Mouse (Mus musculus): Measurements from ENCODE around the gene Tmem132d. TPM values are rescaled to one million over a fixed set of nuclear protein-coding genes. Genes with fewer than 3 reads are reported as not detected.

Gene Tmem132d
- polyA plus RNA-seq, 1 experiment from 2014 or later, result 1.7 TPM

DNA sequence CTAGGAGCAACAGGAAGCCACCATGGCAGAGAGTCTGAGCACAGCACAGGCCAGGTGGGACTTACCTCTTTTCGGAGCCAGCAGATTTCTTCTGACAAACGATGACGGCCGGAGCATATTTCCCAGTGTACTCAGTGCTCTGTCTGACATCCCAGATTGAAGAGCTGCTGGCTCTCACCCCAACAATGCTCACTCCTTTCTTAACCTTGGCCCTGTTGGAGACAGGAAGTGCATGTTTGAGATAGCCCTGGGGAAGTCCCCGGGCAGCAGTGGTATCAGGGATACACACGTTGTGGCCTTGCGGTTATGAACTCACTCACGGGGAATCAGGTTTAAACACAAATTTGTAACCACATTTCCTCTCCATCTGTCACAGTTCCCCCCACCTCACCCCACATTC, 296.1 kb downstream of the Tmem132d start:
- no peak overlapping the region for H3K4me3 ChIP-seq
- H3K36me3 ChIP-seq, result no peaks in the 10 kb centered on the region
- no peaks in the 10 kb centered on the region for H3K9me3 ChIP-seq
- whole genome bisulfite sequencing, result 79% methylated on average over 8 of the region's 8 CpGs
- H3K4me1 ChIP-seq (replicated peaks), result no peaks in the 10 kb centered on the region
- H3K4me2 ChIP-seq, result no peak overlapping the region
- ATAC-seq (ENCODE audit: low read depth), result no peak
- no peak overlapping the region for H3K27ac ChIP-seq (replicated peaks)
- no peak overlapping the region for H3K9ac ChIP-seq
- no peaks in the 10 kb centered on the region for H3K27me3 ChIP-seq

DNA sequence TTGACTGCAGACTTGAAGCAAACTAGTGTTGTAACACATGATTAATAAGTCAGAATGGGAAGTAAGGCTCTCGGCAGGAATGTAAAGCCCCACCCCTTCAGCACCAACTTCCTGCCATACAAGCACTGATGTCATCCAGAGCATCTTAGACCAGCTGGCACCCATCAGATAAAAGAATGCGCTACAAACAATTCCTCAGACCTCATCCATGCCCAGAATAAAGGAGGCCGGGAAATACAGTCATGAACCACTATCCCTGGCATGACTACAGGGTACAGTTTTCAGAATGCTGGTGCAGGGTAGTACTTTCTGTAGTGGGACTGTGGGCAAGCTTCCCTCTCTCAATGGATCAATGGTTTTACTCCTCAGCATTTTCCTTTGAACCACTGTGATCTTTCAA, 310.2 kb downstream of the Tmem132d start:
- Histone ChIP-seq H3K9me3 (no peaks in the 10 kb centered on the region), H3K36me3 (no peaks in the 10 kb centered on the region), H3K4me1 (replicated peaks) (no peaks in the 10 kb centered on the region), H3K9ac (no peak overlapping the region), H3K4me2 (no peak overlapping the region), H3K27me3 (no peaks in the 10 kb centered on the region), H3K4me3 (no peak overlapping the region), H3K27ac (replicated peaks) (no peak overlapping the region)
- no peak for ATAC-seq (ENCODE audit: low read depth)
- 80% methylated on average over 3 of the region's 3 CpGs for WGBS

DNA sequence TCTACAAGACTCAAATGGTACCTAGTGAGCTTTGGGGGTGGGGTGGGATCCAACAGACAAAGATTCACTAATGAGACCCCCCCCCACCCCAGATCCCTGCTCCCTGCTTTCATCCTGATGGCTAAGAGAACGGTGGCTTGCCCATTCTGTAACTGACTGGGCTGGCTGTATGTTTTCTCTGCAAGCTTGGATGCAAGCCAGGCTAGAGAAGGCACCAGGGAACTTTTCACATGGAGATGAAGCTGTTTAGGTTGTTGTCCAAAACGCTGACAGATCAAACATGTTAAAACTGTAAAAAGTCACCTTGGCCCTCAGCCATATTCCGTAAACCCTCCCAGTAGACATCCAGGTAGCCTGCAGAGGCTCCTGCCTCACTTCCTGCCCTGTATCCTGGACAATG, 313.7 kb downstream of the Tmem132d start:
- Histone ChIP-seq H3K9me3 (no peaks in the 10 kb centered on the region), H3K4me1 (replicated peaks) (no peaks in the 10 kb centered on the region), H3K27me3 (no peaks in the 10 kb centered on the region), H3K4me2 (no peak overlapping the region), H3K9ac (no peak overlapping the region), H3K4me3 (no peak overlapping the region), H3K36me3 (no peaks in the 10 kb centered on the region), H3K27ac (replicated peaks) (no peak overlapping the region)
- no peak for ATAC-seq (ENCODE audit: low read depth)
- WGBS, result 54% methylated on average over 3 of the region's 3 CpGs

DNA sequence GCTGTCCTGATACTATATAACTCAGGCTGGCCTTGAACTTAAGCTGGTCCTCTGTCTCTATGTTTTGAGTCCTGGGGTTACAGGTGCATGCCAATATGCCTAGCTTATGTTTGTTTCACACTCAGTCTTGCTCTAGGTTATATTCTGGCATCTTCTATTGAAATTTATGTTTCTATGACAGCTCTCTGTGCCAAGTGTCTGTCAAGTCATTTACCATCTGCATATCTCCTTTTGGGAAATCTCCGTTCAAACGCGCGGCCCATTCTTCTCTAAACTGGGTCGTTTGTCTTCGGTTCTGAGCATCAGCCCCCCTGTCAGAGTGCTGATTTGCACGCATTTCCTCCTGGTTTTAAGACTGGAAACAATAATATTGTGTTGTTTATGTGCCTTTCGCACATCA, 319.8 kb downstream of the Tmem132d start:
- no peak overlapping the region for H3K9ac ChIP-seq
- H3K4me1 ChIP-seq (replicated peaks), result no peaks in the 10 kb centered on the region
- no peak overlapping the region for H3K27ac ChIP-seq (replicated peaks)
- no peaks in the 10 kb centered on the region for H3K36me3 ChIP-seq
- H3K4me3 ChIP-seq, result no peak overlapping the region
- ATAC-seq (ENCODE audit: low read depth), result no peak
- H3K4me2 ChIP-seq, result no peak overlapping the region
- no peaks in the 10 kb centered on the region for H3K27me3 ChIP-seq
- no peaks in the 10 kb centered on the region for H3K9me3 ChIP-seq
- 65% methylated on average over 8 of the region's 8 CpGs for WGBS

DNA sequence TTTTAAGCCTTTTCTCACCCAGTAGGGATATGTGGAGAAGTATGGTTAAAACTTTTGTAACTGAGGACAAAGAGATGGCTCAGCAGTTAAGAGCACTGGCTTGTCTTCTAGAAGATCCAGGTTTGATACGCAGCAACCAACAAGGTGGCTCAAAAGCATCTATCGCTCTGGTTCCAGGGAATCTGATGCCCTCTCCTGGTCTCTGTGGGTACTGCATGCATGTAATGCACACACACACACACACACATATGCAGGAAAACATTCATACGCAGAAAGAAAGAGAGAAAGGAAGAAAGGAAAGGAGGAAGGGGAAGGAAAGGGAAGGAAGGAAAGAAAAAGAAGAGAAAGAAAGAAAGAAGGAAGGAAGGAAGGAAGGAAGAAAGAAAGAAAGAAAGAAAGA, 320.4 kb downstream of the Tmem132d start:
- 95% methylated on average over 3 of the region's 3 CpGs for WGBS
- no peak for ATAC-seq (ENCODE audit: low read depth)
- H3K36me3 ChIP-seq, result no peaks in the 10 kb centered on the region
- no peaks in the 10 kb centered on the region for H3K27me3 ChIP-seq
- H3K27ac ChIP-seq (replicated peaks), result no peak overlapping the region
- no peak overlapping the region for H3K9ac ChIP-seq
- no peak overlapping the region for H3K4me2 ChIP-seq
- H3K4me1 ChIP-seq (replicated peaks), result no peaks in the 10 kb centered on the region
- H3K4me3 ChIP-seq, result no peak overlapping the region
- H3K9me3 ChIP-seq, result no peaks in the 10 kb centered on the region

DNA sequence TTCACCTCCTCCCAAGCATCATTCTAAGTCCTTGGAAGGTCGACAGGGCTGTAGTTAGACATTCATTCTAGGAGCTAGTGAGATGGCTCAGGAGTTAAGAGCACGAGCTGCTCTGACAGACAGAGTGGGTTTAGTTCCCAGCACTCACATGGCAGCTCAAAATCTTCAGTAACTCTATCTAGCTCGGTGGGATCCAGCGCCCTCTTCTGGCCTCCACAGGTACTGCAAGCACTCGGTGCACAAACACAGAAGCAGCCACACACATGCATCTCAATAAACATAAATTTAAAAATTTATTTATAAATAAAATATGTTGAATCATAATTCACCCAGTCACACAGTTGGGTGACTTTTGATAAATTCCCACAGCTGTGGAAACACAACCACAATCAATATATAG, 321.2 kb downstream of the Tmem132d start:
- no peaks in the 10 kb centered on the region for H3K27me3 ChIP-seq
- no peak overlapping the region for H3K4me3 ChIP-seq
- H3K9me3 ChIP-seq, result no peaks in the 10 kb centered on the region
- 76% methylated on average over 5 of the region's 5 CpGs for WGBS
- no peaks in the 10 kb centered on the region for H3K4me1 ChIP-seq (replicated peaks)
- no peak overlapping the region for H3K27ac ChIP-seq (replicated peaks)
- H3K36me3 ChIP-seq, result no peaks in the 10 kb centered on the region
- ATAC-seq (ENCODE audit: low read depth), result no peak
- H3K9ac ChIP-seq, result no peak overlapping the region
- H3K4me2 ChIP-seq, result no peak overlapping the region

DNA sequence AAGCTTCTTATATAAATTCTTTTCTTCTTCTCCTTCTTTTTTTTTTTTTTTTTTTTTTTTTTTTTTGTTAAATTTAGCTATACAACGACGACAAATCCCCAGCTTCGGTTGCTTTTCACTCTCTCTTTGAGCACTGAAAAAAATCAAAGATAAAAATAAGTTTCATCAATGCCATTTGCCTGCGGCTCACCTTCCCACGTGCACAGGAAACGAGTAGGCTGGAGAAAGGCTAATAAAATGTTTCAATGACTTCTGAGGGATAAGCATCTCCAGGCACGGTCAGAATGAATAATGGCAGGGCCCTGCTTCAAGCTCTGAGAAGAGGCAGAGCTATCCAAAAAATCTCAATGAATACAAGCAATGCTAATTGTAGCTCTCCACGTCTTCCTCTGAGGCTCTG, 330.3 kb downstream of the Tmem132d start:
- no peak overlapping the region for H3K27ac ChIP-seq (replicated peaks)
- no peaks in the 10 kb centered on the region for H3K36me3 ChIP-seq
- no peak overlapping the region for H3K9ac ChIP-seq
- H3K4me3 ChIP-seq, result no peak overlapping the region
- WGBS, result 71% methylated on average over 8 of the region's 8 CpGs
- no peaks in the 10 kb centered on the region for H3K27me3 ChIP-seq
- H3K4me1 ChIP-seq (replicated peaks), result no peaks in the 10 kb centered on the region
- peaks cover 4% of the 10 kb centered on the region; the same call in 1 of the 2 replicates for H3K9me3 ChIP-seq
- no peak for ATAC-seq (ENCODE audit: low read depth)
- H3K4me2 ChIP-seq, result no peak overlapping the region

DNA sequence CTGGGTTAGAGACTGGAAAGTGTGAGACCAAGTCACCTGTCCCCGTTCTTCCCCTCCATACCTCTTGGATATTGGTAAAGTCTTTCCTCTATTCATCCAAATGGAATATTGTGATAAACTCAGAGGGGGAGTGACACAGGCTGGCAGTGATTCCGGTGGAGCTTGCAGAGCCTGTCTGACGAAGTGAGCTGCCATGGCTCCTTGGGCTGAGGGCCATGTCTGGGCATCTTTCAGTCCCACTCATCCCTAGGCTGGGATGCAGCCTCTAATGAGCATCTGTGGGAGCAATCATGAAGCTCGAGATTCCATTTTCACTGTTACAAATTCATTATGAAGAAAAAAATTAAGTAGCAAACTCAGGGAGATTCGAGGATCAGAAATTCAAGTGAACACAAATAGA, 332.5 kb downstream of the Tmem132d start:
- 80% methylated on average over 5 of the region's 5 CpGs for WGBS
- H3K4me1 ChIP-seq (replicated peaks), result no peaks in the 10 kb centered on the region
- H3K4me2 ChIP-seq, result no peak overlapping the region
- H3K9ac ChIP-seq, result no peak overlapping the region
- no peaks in the 10 kb centered on the region for H3K27me3 ChIP-seq
- no peak overlapping the region for H3K27ac ChIP-seq (replicated peaks)
- no peak for ATAC-seq (ENCODE audit: low read depth)
- H3K9me3 ChIP-seq, result no peaks in the 10 kb centered on the region
- H3K4me3 ChIP-seq, result no peak overlapping the region
- no peaks in the 10 kb centered on the region for H3K36me3 ChIP-seq

DNA sequence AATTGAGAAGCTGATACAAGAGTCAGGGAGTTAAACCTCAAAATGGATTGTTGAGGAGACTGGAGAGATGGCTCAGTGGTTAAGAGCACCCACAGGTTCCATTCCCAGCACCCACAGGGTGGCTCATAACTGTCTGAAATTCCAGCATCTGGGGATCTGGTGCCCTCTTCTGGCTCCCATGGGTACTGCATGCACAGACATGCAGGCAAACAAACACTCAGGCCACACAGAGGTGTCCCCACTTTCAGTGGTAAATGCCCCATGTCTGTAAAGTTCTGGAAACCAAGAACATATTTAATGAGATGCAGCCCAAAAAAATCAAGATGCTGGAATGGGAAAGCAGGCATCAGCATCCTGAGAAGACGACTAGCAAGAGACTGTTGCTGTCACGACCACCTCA, 333.4 kb downstream of the Tmem132d start:
- no peaks in the 10 kb centered on the region for H3K36me3 ChIP-seq
- no peaks in the 10 kb centered on the region for H3K27me3 ChIP-seq
- ATAC-seq (ENCODE audit: low read depth), result no peak
- no peak overlapping the region for H3K27ac ChIP-seq (replicated peaks)
- H3K9me3 ChIP-seq, result no peaks in the 10 kb centered on the region
- H3K4me3 ChIP-seq, result no peak overlapping the region
- H3K4me2 ChIP-seq, result no peak overlapping the region
- 91% methylated on average over 2 of the region's 2 CpGs for WGBS
- no peaks in the 10 kb centered on the region for H3K4me1 ChIP-seq (replicated peaks)
- no peak overlapping the region for H3K9ac ChIP-seq

DNA sequence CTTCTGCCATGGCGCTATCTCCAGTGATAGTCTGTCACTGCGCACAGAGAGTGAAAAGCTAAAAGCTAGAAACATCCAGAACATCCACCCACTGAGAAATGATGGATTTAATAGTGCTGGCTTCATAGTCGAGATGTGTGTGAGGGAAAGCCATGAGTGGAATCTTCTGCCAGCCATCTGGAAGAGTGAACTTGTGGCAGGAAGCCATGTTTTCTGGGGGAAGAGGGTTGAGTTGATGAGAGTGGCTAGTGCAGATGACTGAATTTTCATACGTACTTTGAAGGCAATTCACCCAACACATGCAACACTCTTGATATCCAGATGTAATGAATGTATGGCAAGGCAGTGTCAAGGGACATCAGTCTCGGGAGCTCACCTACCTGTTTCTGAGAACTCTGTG, 342.3 kb downstream of the Tmem132d start:
- H3K9ac ChIP-seq, result no peak overlapping the region
- no peaks in the 10 kb centered on the region for H3K36me3 ChIP-seq
- WGBS, result 83% methylated on average over 5 of the region's 5 CpGs
- H3K4me1 ChIP-seq (replicated peaks), result no peaks in the 10 kb centered on the region
- no peak overlapping the region for H3K4me3 ChIP-seq
- no peaks in the 10 kb centered on the region for H3K27me3 ChIP-seq
- H3K27ac ChIP-seq (replicated peaks), result no peak overlapping the region
- H3K4me2 ChIP-seq, result no peak overlapping the region
- ATAC-seq (ENCODE audit: low read depth), result no peak
- H3K9me3 ChIP-seq, result no peaks in the 10 kb centered on the region

DNA sequence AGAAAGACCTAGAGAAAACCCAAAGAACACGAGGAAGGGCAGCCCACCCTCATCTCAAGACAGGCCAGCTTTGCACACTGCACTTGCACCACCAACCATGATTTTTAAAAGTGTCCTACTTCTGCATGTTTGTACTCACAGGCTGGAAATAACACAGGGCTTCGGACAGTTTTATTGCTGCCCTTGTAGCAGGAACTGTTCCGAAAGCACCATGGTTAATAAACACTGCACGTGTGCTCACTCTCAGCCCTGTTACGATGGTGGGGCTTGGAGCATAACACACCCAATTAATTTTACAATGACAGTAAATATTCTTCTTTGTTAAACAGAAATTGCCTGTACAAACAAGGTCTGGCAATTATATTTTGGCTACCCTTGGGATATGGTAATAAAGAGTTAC, 357.4 kb downstream of the Tmem132d start:
- Histone ChIP-seq H3K9me3 (no peaks in the 10 kb centered on the region), H3K4me3 (no peak overlapping the region), H3K4me1 (replicated peaks) (no peaks in the 10 kb centered on the region), H3K4me2 (no peak overlapping the region), H3K36me3 (no peaks in the 10 kb centered on the region), H3K27me3 (no peaks in the 10 kb centered on the region), H3K27ac (replicated peaks) (no peak overlapping the region), H3K9ac (no peak overlapping the region)
- 50% methylated on average over 5 of the region's 5 CpGs for WGBS
- ATAC-seq (ENCODE audit: low read depth), result no peak

DNA sequence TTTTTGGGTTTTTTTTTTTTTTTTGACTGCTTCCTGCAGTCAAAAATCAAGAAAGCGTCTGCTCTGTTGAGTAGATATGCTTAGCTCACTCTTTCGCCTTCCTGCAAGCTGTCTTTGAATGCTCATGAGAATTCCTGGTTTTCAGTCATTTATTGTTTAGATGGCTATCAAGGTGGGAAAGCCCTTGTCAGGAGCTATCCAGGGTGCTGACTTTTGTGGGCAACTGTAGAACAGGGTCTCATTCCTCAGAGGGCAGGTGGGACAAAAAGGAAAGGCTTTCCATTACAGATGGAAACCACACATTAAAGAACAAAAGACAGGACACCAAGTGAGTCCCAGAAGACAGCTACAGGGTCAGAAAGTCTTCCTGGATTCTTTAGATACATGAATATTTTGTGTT, 360.3 kb downstream of the Tmem132d start:
- no peak overlapping the region for H3K27ac ChIP-seq (replicated peaks)
- no peaks in the 10 kb centered on the region for H3K9me3 ChIP-seq
- ATAC-seq (ENCODE audit: low read depth), result no peak
- H3K9ac ChIP-seq, result no peak overlapping the region
- H3K4me2 ChIP-seq, result no peak overlapping the region
- 88% methylated on average over 2 of the region's 2 CpGs for WGBS
- no peaks in the 10 kb centered on the region for H3K4me1 ChIP-seq (replicated peaks)
- H3K36me3 ChIP-seq, result no peaks in the 10 kb centered on the region
- H3K4me3 ChIP-seq, result no peak overlapping the region
- H3K27me3 ChIP-seq, result no peaks in the 10 kb centered on the region

DNA sequence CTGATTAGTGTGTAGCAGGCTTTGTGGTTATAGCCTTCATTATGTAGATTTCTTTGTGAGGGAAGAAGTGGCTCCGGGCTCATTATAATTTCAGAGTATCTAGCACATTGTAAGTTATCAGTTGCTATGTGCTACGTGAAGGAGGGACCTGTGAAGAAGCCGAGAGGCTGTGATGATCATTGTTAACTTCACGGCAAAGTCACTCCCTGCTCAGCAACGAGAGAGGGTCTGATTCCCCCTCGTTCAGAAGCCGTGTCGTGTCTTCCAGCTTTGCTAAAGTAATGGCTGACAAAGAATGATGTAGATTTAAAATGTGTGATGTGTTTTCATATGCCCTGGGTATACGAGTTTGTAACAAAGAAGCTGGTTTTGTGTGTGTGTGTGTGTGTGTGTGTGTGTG, 391.1 kb downstream of the Tmem132d start:
- WGBS, result 83% methylated on average over 9 of the region's 9 CpGs

More for the DNA sequence above, 391.1 kb downstream of the Tmem132d start:
- Histone ChIP-seq H3K27ac (replicated peaks) (no peak overlapping the region), H3K9me3 (no peaks in the 10 kb centered on the region), H3K27me3 (no peaks in the 10 kb centered on the region), H3K4me3 (no peak overlapping the region), H3K9ac (no peak overlapping the region), H3K4me2 (no peak overlapping the region), H3K36me3 (no peaks in the 10 kb centered on the region), H3K4me1 (replicated peaks) (no peaks in the 10 kb centered on the region)
- no peak for ATAC-seq (ENCODE audit: low read depth)
